Mouse (Mus musculus) heart, embryonic 13.5 days (tissue): ENCODE measurements around the gene Lipa. TPM values are rescaled to one million over a fixed set of nuclear protein-coding genes. Genes with fewer than 3 reads are reported as not detected.

ENCODE experiments used
- ATAC-seq: fragments of 200-750 bp; cut with Nextera tagmentation; 2 replicates; pipeline ENCODE4 v1.8.0; 2017; ENCODE audit warnings: moderate TSS enrichment; ENCODE audit not compliant: insufficient number of reproducible peaks, low FRiP score, low TSS enrichment; ENCODE audit errors: extremely low read depth
- H3K27ac ChIP-seq: fragments of 300-500 bp; sonication (generic); replicated peaks from 2 replicates; pipeline ENCODE4 v1.5.1; 2015; ENCODE audit warnings: moderate library complexity, mild to moderate bottlenecking, inconsistent platforms
- H3K27me3 ChIP-seq: fragments of 300-500 bp; sonication (generic); replicated peaks from 2 replicates; pipeline ENCODE4 v1.6.1; 2015; ENCODE audit warnings: mild to moderate bottlenecking, inconsistent platforms
- H3K36me3 ChIP-seq: fragments of 300-500 bp; sonication (generic); 2 replicates; pipeline ENCODE4 v1.6.1; 2015; ENCODE audit warnings: mild to moderate bottlenecking, inconsistent platforms
- H3K4me1 ChIP-seq: fragments of 300-500 bp; sonication (generic); 2 replicates; pipeline ENCODE4 v1.6.1; 2015; ENCODE audit warnings: inconsistent platforms
- H3K4me2 ChIP-seq: fragments of 300-500 bp; sonication (generic); 2 replicates; pipeline ENCODE4 v1.6.1; 2015; ENCODE audit warnings: inconsistent platforms, mild to moderate bottlenecking, moderate library complexity
- H3K4me3 ChIP-seq: fragments of 300-500 bp; sonication (generic); 2 replicates; pipeline ENCODE4 v1.5.1; 2015; ENCODE audit warnings: moderate library complexity, mild to moderate bottlenecking, inconsistent platforms
- H3K9ac ChIP-seq: fragments of 300-500 bp; sonication (generic); 2 replicates; pipeline ENCODE4 v1.6.1; 2015; ENCODE audit warnings: inconsistent platforms, mild to moderate bottlenecking, moderate library complexity
- H3K9me3 ChIP-seq: fragments of 300-500 bp; sonication (generic); 2 replicates; pipeline ENCODE4 v1.6.1; 2016; ENCODE audit warnings: inconsistent platforms
- WGBS: fragments of 180-500 bp; shearing (Covaris S2); methylation state at CpG from one replicate; pipeline ENCODE4 v1.1.7; 2015; ENCODE audit warnings: mixed read lengths; 5-methylcytosine and 5-hydroxymethylcytosine counted together
- polyA plus RNA-seq: library from polyadenylated mRNA; unstranded; fragments of >200 nt; fragmentation: Nextera tagmentation; extraction: Ambion mirVana; gene quantifications from 2 replicates; pipeline ENCODE4 v1.2.1, GENCODE M21; 2015

Lipa gene
- polyA plus RNA-seq, 1 experiment from 2014 or later: 31.1 TPM

DNA sequence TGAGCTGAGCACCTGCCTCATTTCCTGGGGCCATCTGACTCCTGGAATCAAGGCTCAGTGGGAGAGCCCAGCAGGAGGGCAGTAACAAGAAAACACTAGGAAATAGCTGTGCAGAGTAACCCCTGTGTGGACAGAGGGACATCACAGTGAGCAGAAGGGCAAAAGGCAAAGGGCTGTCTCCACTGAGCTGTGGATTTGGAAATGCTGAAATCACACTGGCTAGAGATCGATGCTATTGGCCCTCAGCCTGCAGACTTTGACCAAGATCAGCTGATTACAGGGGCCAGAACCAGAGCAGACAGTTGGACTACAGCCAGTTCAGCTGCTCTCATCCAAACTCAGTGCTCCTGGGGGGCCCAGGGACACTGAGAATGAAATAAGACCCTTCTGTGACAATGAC is 30.9 kb downstream of the Lipa start:
- Histone ChIP-seq H3K4me3 (no peak overlapping the region), H3K4me2 (no peak overlapping the region), H3K27me3 (no peaks in the 10 kb centered on the region), H3K4me1 (peaks cover 15% of the 10 kb centered on the region), H3K9me3 (no peaks in the 10 kb centered on the region), H3K27ac (no peak overlapping the region), H3K36me3 (peaks cover 40% of the 10 kb centered on the region), H3K9ac (no peak overlapping the region)
- no peak for ATAC-seq
- 50% methylated on average over 1 of the region's 1 CpGs for WGBS

DNA sequence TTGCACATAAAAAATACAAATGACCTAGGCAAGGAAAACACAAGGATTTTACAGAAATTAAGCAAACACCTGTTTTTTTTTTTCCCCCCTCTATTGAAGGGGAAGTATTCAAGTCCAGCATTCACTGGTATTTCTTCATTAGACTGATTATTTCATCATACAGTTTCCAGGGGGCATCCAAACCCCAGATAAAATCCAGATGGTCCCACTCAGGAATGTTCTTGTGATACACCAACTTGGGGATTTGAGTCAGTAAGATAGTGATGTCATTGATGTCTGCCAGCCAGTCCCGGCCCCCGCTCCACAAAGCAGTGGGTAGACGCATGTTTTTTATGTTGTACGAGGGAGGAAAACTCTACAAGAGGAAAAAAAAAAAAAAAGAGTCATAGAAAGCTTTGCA is 33.4 kb downstream of the Lipa start:
- no peak for ATAC-seq
- Histone ChIP-seq H3K4me3 (no peak overlapping the region), H3K4me1 (peaks cover 15% of the 10 kb centered on the region), H3K36me3 (peaks cover 31% of the 10 kb centered on the region), H3K27me3 (no peaks in the 10 kb centered on the region), H3K9ac (no peak overlapping the region), H3K4me2 (no peak overlapping the region), H3K27ac (no peak overlapping the region), H3K9me3 (no peaks in the 10 kb centered on the region)
- 59% methylated on average over 4 of the region's 4 CpGs for WGBS

DNA sequence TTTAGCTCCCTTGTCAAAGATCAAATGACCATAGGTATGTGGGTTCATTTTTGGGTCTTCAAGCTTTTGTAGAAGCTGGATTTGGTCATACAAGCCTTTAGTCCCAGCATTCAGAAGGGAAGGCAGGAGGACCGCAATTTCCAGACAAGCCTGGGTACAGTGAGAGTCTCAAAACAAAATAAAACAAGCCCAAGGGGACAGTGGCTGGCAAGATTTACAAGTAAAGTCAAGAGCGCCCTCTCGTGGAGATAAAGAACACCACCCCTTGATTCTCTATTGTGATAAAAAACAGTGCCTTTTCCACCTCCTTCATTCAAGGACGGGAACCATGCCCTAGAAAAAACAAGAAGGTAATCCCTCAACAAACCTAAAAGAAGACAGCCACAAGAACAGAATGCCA is 43.7 kb downstream of the Lipa start:
- Histone ChIP-seq H3K36me3 (no peaks in the 10 kb centered on the region), H3K4me2 (no peak overlapping the region), H3K4me1 (no peaks in the 10 kb centered on the region), H3K4me3 (no peak overlapping the region), H3K27ac (no peak overlapping the region), H3K9me3 (no peaks in the 10 kb centered on the region), H3K27me3 (peaks cover 9% of the 10 kb centered on the region; the same call in 1 of the 2 replicates), H3K9ac (no peak overlapping the region)
- no peak for ATAC-seq
- WGBS: 9% methylated on average over 4 of the region's 4 CpGs

DNA sequence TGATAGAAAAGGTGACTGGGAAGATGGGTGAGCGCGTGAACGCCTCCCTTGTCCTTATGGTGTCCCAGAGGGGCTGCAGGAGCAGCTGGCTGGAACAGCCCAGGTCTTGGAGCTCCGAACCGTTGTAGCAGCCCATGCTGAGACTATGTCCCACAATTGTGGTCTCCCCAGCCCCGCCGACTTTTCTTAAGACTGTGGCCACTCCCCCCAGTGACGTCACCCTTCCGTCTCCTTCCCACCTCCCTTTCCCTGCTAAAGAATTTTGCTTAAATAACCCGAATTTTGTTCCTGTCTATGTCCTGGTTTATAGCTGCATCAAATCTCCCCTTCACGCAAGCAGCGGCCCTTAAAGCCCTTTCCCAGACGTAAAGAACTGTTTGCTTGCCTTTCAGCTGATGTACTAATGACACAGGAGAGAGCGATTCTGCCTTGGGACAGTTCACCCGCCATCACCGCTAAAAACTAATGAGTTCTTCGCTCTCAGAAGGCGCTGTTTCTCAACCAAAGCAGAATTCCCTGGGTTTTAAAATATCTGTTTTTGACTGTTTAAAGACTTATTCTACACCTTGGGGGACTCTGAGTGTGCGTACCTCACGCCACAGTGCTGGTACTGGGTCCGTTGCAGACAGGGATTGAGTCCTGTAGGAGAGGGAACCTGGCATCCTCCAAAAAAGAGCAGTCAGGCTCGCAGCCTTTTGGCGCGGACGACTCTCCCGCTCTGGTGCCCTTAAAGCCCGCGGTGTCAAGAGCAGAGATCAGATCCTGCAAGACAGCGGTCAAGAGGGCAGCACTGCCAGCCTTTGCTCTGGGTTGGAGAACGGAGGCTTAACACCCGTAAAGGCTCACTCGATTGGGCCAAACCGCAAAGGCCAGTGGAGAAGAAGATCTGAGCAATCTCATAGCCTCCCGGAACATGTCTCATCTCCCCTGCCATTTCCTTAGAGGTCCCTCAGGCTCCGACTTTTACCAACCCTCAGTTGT is 52.0 kb downstream of the Lipa start, which contains the start of gene Ch25h:
TSS of gene Ch25h (minus strand) at position 174 of the 981 bp plus-strand sequence.
- 0 out of 2 replicates have a peak, but pooled peaks have one; percentile 37 for ATAC-seq
- H3K4me1 ChIP-seq: peaks cover 27% of the 10 kb centered on the region
- H3K4me3 ChIP-seq: peak within 1 kb of the TSS; percentile 67
- H3K9me3 ChIP-seq: no peaks in the 10 kb centered on the region
- H3K36me3 ChIP-seq: no peaks in the 10 kb centered on the region
- H3K9ac ChIP-seq: peak within 1 kb of the TSS; percentile 78
- peaks cover 54% of the 10 kb centered on the region for H3K27me3 ChIP-seq
- H3K27ac ChIP-seq: peak within 1 kb of the TSS; percentile 53; the same call in 1 of the 2 replicates
- peak within 1 kb of the TSS; percentile 99 for H3K4me2 ChIP-seq
- WGBS: 1% methylated on average over 35 of the region's 35 CpGs

DNA sequence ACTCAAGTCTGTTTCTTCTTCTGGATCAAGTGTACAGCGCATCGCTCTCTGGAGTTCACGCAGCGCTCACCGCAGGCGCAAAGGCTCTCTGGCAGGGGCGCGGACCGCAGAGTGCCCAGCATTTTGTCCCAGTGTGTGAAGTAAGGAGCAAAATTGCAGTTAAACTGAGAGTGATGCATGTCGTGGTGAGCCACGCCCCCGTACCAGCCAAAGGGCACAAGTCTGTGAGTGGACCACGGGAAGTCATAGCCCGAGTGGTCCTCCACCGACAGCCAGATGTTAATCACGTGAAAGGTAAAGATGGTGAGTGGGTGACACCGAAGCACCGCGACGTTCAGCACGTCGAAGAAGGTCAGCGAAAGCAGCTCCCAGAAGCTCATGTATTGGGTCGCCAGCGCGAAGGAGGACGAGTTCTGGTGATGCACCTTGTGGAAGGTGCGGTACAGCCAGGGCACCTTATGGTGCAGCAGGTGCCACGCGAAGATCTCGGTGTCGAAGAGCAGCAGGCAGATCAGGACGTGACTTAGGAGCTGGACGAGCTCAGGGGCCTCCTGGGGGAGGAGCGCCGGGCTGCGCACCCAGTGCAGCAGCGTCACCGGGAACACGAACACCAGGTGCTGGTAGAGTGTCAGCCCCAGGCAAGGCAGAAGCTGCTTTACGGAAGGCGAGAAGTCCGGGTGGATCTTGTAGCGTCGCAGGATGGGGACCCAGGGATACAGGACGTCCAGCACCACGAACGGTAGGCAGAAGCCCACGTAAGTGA is 52.9 kb downstream of the Lipa start:
- peak overlapping the region; percentile 67 for H3K4me3 ChIP-seq
- 7% methylated on average over 49 of the region's 49 CpGs for WGBS
- no peak for ATAC-seq
- no peaks in the 10 kb centered on the region for H3K36me3 ChIP-seq
- H3K9me3 ChIP-seq: no peaks in the 10 kb centered on the region
- peaks cover 54% of the 10 kb centered on the region for H3K27me3 ChIP-seq
- peaks cover 27% of the 10 kb centered on the region for H3K4me1 ChIP-seq
- H3K9ac ChIP-seq: peak overlapping the region; percentile 78
- H3K4me2 ChIP-seq: peak overlapping the region; percentile 99
- H3K27ac ChIP-seq: 0 out of 2 replicates have a peak overlapping the region, but pooled peaks have one; percentile 28

DNA sequence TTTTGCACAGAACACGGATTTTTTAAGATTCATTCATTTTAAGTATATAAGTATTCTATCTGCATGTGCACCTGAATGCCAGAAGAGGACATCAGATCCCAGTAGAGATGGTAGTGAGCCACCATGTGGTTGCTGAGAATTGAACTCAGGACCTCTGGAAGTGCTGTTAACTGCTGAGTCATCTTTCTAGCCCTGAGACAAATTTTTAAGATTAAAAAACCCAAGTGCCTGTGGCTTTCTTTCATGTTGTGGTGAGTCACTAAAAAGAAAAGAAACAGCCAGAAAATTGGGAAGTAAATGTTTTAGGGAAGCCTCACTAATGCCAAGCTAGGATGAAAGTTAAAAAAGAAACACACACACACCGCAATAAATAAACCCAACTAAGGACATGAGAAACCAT is 55.6 kb downstream of the Lipa start:
- no peak overlapping the region for H3K4me3 ChIP-seq
- H3K4me2 ChIP-seq: no peak overlapping the region
- peaks cover 30% of the 10 kb centered on the region for H3K27me3 ChIP-seq
- no peak overlapping the region for H3K27ac ChIP-seq
- 68% methylated on average over 2 of the region's 2 CpGs for WGBS
- H3K9me3 ChIP-seq: no peaks in the 10 kb centered on the region
- peaks cover 27% of the 10 kb centered on the region for H3K4me1 ChIP-seq
- no peak for ATAC-seq
- H3K9ac ChIP-seq: no peak overlapping the region
- no peaks in the 10 kb centered on the region for H3K36me3 ChIP-seq

DNA sequence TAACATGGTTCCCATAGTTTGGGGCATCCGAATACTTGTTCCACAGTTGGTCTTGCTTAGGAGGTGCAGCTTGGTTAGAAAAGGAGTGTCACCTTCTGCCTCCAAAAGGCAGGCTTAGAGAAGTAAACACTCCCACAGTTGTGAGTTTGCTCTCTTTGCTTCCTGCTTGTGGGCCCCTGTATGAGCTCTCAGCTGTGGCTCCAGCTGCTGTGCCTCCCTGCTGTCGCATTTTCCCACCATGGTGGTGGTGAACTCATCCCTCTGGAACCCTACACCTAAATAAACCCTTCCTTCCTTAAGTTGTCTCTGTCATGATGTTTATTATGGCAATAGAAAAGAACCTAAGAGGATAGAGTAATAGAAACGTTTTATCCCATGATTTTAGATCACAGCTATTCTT is 58.5 kb downstream of the Lipa start:
- Histone ChIP-seq H3K9me3 (no peaks in the 10 kb centered on the region), H3K4me1 (peaks cover 7% of the 10 kb centered on the region), H3K4me3 (no peak overlapping the region), H3K27ac (no peak overlapping the region), H3K27me3 (peaks cover 6% of the 10 kb centered on the region), H3K9ac (no peak overlapping the region), H3K36me3 (no peaks in the 10 kb centered on the region), H3K4me2 (no peak overlapping the region)
- ATAC-seq: no peak
- WGBS: 35% methylated on average over 3 of the region's 3 CpGs

DNA sequence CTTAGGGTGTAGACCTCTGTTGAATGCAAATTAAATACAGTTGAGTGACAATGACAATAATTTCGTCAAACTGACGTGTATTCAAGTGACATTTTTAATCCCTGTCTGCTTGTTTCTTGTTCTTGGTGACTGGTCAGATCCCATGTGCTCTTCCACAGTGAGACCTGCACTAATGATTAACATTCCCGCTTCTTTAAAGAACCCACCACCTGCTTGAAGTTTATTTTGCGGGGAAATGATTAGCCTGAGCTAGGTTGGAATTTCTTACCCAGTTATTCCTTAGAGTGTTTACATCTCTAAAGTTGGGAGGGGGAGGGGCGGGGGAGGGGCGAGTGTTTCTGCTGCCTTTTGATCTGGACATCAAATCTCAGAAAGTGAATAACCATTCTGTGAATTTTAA is 59.1 kb downstream of the Lipa start:
- ATAC-seq: no peak
- H3K9me3 ChIP-seq: no peaks in the 10 kb centered on the region
- H3K36me3 ChIP-seq: no peaks in the 10 kb centered on the region
- H3K4me1 ChIP-seq: peaks cover 5% of the 10 kb centered on the region
- WGBS: 57% methylated on average over 6 of the region's 6 CpGs
- H3K27me3 ChIP-seq: peaks cover 1% of the 10 kb centered on the region
- no peak overlapping the region for H3K4me3 ChIP-seq
- no peak overlapping the region for H3K27ac ChIP-seq
- H3K9ac ChIP-seq: no peak overlapping the region
- no peak overlapping the region for H3K4me2 ChIP-seq

DNA sequence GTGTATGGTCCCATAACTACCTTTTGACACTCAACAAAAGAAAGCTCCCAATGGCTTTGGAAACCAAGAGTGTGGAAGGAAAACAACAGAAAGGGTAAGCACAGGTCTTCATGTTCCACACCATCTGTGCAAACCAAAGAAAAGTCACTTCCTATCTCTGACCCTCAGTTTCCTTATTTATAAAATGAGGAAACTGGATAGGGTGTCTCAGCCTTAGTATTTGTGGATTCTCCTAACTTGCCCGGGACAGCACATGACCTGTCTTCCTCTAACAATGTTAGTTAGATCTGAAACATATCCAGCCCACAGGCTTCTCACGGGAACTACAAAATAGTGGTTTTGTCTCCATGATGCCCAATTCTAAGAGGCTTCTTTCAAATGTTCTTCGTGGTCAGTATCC is 62.8 kb downstream of the Lipa start:
- H3K4me3 ChIP-seq: no peak overlapping the region
- ATAC-seq: no peak
- H3K36me3 ChIP-seq: no peaks in the 10 kb centered on the region
- no peaks in the 10 kb centered on the region for H3K9me3 ChIP-seq
- H3K4me1 ChIP-seq: no peaks in the 10 kb centered on the region
- no peak overlapping the region for H3K9ac ChIP-seq
- H3K27me3 ChIP-seq: no peaks in the 10 kb centered on the region
- H3K27ac ChIP-seq: no peak overlapping the region
- 51% methylated on average over 3 of the region's 3 CpGs for WGBS
- H3K4me2 ChIP-seq: no peak overlapping the region

DNA sequence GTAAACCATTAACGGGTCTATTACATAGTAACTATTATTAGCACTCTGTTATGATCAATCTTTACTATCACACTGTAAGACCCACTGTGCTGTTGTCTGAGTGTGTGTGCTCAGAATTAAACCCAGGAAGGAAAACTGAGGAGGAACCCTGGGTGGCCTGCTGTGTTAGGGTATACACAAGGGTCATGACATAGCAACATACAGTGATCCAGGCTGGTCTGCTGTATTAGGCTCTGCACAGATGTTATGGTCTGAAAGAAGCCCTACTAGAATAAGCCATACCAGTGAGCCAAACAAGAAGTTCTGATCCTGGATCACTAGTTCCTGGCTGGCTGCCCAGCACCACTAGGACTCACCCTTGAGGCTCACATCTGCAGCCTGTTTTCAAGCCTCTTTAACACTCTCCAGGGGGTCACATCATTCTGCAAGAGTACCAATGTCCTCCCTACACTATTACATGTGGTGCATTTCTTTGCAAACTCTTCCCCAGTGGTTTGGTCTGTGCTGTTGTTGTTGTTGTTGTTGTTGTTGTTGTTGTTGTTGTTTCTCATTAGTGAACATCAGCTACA is 65.7 kb downstream of the Lipa start:
- Histone ChIP-seq H3K4me3 (no peak overlapping the region), H3K4me2 (no peak overlapping the region), H3K27ac (no peak overlapping the region), H3K4me1 (no peaks in the 10 kb centered on the region), H3K36me3 (no peaks in the 10 kb centered on the region), H3K9me3 (no peaks in the 10 kb centered on the region), H3K9ac (no peak overlapping the region), H3K27me3 (no peaks in the 10 kb centered on the region)
- ATAC-seq: no peak
- WGBS: 71% methylated on average over 1 of the region's 1 CpGs

DNA sequence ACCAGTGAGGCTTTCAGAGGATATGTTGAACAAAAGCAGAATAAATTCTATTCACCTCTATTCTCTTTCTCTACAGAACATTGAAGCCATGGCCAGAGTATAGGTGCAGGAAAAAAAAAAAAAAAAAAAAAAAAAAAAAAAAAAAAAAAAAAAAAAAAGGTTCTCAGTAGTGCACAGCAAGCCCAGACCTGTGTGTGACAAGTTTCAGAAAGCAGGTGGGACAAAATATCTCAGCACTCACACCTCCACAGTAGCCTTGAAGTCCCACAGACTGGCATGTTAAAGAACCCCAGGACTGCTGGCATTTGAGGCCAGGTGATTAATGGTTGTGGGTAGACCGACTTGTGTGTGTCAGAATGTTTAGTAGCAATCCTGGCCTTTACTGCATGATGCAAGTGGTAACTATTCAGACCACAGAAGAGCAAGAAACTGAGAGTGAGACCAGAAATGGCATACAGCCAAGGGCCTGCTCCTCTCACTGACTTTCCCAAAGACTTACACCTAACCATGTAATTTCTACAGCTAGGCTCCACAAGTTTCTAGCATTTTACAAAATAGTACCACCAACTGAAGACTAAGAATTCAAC is 76.4 kb downstream of the Lipa start:
- H3K36me3 ChIP-seq: no peaks in the 10 kb centered on the region
- no peaks in the 10 kb centered on the region for H3K9me3 ChIP-seq
- no peaks in the 10 kb centered on the region for H3K27me3 ChIP-seq
- peaks cover 7% of the 10 kb centered on the region for H3K4me1 ChIP-seq
- H3K27ac ChIP-seq: no peak overlapping the region
- H3K4me3 ChIP-seq: no peak overlapping the region
- no peak overlapping the region for H3K9ac ChIP-seq
- WGBS: 69% methylated on average over 1 of the region's 1 CpGs
- H3K4me2 ChIP-seq: no peak overlapping the region
- ATAC-seq: no peak; the same call in 1 of the 2 replicates
